Mouse (Mus musculus): ENCODE results near the gene Igflr1. TPM values are rescaled to one million over a fixed set of nuclear protein-coding genes. Genes with fewer than 3 reads are reported as not detected.

Gene Igflr1
- 1.0 TPM for polyA plus RNA-seq (2021)

DNA sequence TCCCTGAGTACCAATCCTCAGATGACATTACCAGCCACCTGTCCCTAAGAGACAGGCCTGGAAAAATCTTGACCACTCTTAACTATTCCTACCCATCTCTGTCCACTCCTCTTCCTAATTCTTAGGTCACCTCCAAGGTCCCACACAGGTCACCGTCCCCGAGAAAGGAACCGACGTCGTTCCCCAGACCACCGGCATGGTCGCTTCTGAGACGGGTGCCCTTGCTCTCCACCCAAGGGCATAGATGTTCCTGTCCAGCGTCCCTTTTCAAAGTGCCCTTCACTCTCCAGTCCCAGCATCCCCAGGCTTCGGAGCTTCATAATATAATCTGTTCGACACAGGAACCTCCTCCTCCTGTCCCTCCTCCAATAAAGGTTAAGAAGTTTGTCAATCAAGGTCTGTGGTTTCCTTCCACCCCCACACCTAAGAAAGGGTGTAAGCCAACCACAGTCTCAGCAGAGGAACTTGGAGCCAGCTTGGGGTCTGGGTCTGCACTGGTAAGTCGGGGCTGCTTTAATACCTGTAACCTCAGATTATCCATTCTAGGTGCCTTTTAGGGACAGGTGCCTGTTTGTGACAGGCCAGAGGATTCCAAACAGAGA lies at the start of gene Igflr1:
Igflr1 (plus strand) TSS at position 458 of the 602 bp plus-strand sequence.
- DNase-seq (ENCODE audit: low read depth, low spot score) (no peak), ATAC-seq (no peak)
- ChIA-PET POLR2A (no interaction called here), CTCF (interaction anchor here (1.1 kb wide), 1 partner anchor 9 kb away, joined by 5 read pairs; no protein-coding TSS in a partner anchor)
- in situ Hi-C loops (cut with MboI; ENCODE audit: low pct_unique_long_range_greater_than_20kb): no loop called here
- no peak for TF ChIP-seq CTCF (IDR thresholded peaks at IDR 0.05)
- H3K27me3 ChIP-seq: no peaks in the 10 kb centered on the region

DNA sequence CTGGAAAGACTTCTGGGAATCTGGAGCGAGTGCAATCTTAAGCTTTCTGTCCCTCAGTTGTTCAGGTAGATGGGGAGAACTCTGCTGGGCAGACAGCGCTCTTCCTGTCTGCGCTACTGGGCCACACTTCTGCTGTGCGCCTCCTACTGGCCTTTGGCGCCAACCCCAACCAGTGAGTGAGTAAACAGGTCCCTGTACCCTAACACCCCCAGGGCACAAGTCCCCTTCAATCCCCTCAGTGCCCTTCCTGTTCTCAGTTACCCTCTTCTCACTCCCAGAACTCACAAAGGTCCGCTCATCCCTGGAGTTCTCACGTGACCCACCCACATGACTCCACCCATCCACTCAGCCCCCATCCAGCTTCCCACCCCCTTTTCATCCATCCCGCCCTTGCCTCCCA lies 46.9 kb upstream of the Igflr1 start:
- TF ChIP-seq CTCF (IDR thresholded peaks at IDR 0.05): no peak
- POLR2A ChIA-PET: interaction anchor here (0.5 kb wide), 1 partner anchor 25 kb away, joined by 5 read pairs; no protein-coding TSS in a partner anchor
- H3K27me3 ChIP-seq: no peaks in the 10 kb centered on the region
- in situ Hi-C loops (cut with MboI; ENCODE audit: low pct_unique_long_range_greater_than_20kb): no loop called here
- ATAC-seq (no peak), DNase-seq (ENCODE audit: low read depth, low spot score) (no peak)
- CTCF ChIA-PET: no interaction called here

DNA sequence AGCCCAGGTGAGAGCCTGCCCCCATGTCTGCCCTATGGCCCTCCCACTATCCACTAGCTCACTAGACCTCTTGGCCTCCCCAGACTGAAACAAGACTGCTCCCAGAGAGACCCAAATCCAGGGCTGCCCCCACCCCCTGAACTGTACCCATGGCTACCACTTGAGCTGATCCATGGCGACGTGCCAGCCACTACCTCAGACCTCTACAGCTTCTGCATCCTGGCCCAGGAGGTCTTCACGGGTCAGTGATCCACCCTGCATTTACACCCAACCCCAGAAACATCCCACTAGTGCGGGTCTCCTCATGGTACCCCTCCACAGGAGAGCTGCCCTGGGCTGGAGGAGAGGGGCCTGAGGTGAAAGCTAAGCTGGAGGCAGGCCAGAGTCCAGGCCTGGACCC lies 44.8 kb upstream of the Igflr1 start:
- DNase-seq (ENCODE audit: low read depth, low spot score) (no peak), ATAC-seq (no peak)
- TF ChIP-seq CTCF (IDR thresholded peaks at IDR 0.05): no peak
- H3K27me3 ChIP-seq: no peaks in the 10 kb centered on the region
- ChIA-PET CTCF (interaction anchor here (0.8 kb wide), 1 partner anchor 11 kb away, joined by 3 read pairs; no protein-coding TSS in a partner anchor), POLR2A (no interaction called here)
- in situ Hi-C loops (cut with MboI; ENCODE audit: low pct_unique_long_range_greater_than_20kb): no loop called here

DNA sequence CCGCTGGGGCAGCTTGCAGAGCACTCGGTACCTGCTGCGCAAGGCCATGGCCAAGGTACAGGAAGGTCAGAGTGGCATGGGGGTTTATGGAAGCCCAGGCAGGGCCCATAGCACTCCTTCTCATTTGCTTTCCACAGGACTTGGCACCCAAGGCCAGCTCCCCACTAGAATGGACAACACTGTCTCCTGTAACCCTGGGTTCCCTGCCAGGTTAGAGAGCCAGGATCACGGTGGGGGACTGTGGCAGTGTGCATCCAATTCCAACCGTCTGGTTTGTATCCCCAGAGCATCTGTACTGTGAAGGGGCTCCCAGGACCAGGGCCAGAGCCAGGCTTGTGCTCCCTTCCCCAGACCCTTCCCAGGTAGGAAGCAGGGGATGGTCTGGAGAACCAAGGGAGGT lies 44.4 kb upstream of the Igflr1 start:
- CTCF ChIA-PET: interaction anchor here (0.8 kb wide), 1 partner anchor 11 kb away, joined by 3 read pairs; no protein-coding TSS in a partner anchor
- DNase-seq (ENCODE audit: low read depth, low spot score): no peak
- no peaks in the 10 kb centered on the region for H3K27me3 ChIP-seq
- POLR2A ChIA-PET: no interaction called here
- no peak for ATAC-seq
- in situ Hi-C loops (cut with MboI; ENCODE audit: low pct_unique_long_range_greater_than_20kb): no loop called here
- no peak for TF ChIP-seq CTCF (IDR thresholded peaks at IDR 0.05)

DNA sequence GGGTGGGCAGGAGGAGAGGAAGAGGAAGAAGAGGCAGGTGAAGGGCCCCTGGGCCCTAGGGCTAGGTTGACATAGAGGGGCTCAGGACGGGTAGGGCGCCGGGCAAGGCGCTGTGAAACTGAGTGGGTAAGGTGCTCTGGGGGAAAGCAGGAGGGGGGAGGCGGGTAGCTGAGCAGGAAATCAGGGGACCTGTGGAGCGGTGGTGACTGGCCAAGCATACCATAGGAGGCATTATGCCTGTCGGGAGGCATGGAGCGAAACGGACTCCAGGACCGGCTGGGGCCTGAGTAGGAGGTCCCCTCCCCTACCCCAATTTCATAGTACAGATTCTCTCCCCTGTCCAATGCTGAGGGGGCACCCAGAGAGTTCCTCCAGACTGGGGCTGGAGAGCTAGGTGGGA lies 42.4 kb upstream of the Igflr1 start:
- H3K27me3 ChIP-seq: no peaks in the 10 kb centered on the region
- DNase-seq (ENCODE audit: low read depth, low spot score) (no peak), ATAC-seq (no peak)
- in situ Hi-C loops (cut with MboI; ENCODE audit: low pct_unique_long_range_greater_than_20kb): no loop called here
- CTCF ChIA-PET: no interaction called here
- POLR2A ChIA-PET: no interaction called here
- TF ChIP-seq CTCF (IDR thresholded peaks at IDR 0.05): no peak

DNA sequence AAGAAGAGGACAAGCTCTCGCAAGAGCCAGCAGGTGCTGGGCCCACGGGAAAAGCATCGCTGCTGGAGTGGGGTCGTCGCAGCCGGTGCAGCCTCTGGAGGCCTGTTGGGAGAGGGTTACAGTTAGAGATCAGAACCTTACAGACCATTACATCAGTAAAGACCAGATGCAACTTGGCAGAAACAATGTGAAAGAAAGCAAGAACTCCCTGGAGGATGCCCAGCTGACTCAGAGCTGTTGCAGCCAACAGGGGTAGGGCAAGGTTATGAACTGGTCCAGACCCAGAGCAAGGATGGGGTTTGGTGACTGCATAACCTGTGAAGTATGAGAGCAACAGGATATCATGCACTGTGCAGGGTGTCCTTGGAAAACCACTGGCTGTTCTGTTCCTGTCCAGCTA lies 40.7 kb upstream of the Igflr1 start:
- POLR2A ChIA-PET: no interaction called here
- in situ Hi-C loops (cut with MboI; ENCODE audit: low pct_unique_long_range_greater_than_20kb): no loop called here
- ATAC-seq: no peak

DNA sequence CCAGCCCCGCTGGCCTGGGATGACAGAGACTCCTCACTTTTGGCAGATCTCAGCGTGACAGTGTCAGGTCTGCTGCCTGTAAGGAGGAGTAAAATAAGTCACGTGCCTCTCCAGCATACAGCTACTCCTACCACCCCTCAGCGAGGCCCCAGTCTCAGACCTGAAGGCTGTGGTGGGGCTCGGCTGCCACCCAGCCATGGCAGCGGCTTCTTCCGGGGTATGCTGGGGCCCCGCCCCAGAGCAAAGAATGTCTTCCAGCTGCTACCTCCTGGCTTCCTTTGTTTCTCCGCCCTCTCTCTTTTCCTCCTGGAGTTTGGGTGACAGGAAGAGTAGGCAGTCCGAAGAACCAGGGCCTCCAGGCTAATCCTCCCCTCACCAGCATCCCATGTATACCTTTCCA lies 39.3 kb upstream of the Igflr1 start:
- H3K27me3 ChIP-seq: no peaks in the 10 kb centered on the region
- TF ChIP-seq CTCF (IDR thresholded peaks at IDR 0.05): no peak
- ChIA-PET POLR2A (no interaction called here), CTCF (no interaction called here)
- ATAC-seq (no peak), DNase-seq (ENCODE audit: low read depth, low spot score) (no peak)
- in situ Hi-C loops (cut with MboI; ENCODE audit: low pct_unique_long_range_greater_than_20kb): no loop called here

More for the DNA sequence above, 40.7 kb upstream of the Igflr1 start:
- no peak for DNase-seq (ENCODE audit: low read depth, low spot score)
- no peaks in the 10 kb centered on the region for H3K27me3 ChIP-seq
- CTCF ChIA-PET: interaction anchor here (1.1 kb wide), 1 partner anchor 31 kb away, joined by 4 read pairs; the partner anchor contains the start of gene Prodh2
- TF ChIP-seq CTCF (IDR thresholded peaks at IDR 0.05): no peak

DNA sequence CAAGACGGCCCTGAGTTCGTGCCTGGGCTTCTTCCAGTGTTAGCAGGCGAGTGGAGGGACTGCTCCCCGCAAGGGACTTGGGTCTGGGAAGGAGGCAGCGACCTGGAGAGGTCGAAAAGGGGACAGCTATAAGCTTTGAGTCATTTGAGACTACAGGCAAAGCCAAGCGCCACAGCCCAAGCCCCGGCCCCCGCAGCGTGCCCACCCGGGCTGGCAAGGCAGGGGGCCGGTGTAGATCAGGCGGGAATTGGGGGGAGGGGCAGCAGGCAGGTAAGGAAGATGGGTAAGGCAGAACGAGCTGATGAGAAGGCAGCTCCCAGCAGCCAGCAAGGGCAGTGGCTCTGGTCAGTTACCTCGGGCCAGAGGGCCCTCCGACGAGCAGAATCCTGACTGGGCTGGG lies 38.8 kb upstream of the Igflr1 start:
- in situ Hi-C loops (cut with MboI; ENCODE audit: low pct_unique_long_range_greater_than_20kb): no loop called here
- DNase-seq (ENCODE audit: low read depth, low spot score): no peak
- ChIA-PET POLR2A (no interaction called here), CTCF (no interaction called here)
- H3K27me3 ChIP-seq: no peaks in the 10 kb centered on the region
- TF ChIP-seq CTCF (IDR thresholded peaks at IDR 0.05): no peak
- ATAC-seq: no peak

DNA sequence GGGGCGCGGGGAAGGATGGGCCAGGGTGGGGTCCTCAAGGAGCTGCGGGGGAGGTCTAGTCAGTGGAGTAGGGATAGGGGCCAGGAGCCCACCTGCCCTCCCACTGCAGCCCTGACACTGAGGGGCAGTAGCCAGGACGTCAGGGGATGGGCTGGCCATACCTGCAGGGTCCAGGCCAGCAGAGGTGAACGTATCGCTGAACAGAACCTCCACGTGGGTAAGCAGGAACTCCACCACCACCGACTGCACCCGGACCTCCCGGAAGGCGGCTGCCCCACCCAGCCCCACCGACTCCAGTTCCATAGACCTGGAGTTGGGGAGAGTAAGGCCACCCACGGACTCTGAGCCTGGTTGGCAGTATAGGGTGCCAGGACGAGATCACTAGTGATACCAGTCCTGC lies 38.2 kb upstream of the Igflr1 start:
- ChIA-PET POLR2A (interaction anchor here (0.6 kb wide), 1 partner anchor 322 kb away, joined by 9 read pairs; no protein-coding TSS in a partner anchor), CTCF (no interaction called here)
- no peaks in the 10 kb centered on the region for H3K27me3 ChIP-seq
- ATAC-seq (no peak), DNase-seq (ENCODE audit: low read depth, low spot score) (no peak)
- TF ChIP-seq CTCF (IDR thresholded peaks at IDR 0.05): no peak
- in situ Hi-C loops (cut with MboI; ENCODE audit: low pct_unique_long_range_greater_than_20kb): no loop called here

DNA sequence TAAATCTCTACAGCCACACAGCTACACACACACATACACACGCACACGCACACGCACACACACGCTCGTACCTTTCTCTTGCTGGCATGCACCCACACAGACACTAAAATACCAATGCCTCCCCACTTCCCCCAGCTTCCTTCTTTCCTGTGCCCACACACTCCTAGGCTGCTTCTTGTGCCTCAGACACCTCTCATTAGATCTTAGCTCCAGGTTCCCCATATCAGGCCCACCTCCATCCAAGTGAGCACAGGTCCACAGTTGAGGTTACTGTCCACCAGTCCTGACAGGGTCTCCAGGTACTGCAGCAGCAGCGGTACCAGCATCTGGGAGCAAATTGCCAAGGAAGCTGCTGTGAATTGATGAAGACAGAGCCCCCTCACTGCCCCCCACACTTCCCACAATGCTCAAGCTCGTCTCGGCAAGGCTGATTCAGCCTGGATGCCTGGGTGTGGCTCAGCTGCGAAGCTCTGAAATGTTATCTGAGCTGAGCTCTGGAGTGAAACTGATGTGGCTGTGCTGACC lies 33.9 kb upstream of the Igflr1 start:
- ChIA-PET POLR2A (no interaction called here), CTCF (interaction anchor here (1.1 to 2.3 kb wide), 3 partner anchors 11 to 40 kb away, joined by 3 to 13 read pairs (median 4); no protein-coding TSS in a partner anchor)
- TF ChIP-seq CTCF (IDR thresholded peaks at IDR 0.05): no peak
- ATAC-seq (no peak), DNase-seq (ENCODE audit: low read depth, low spot score) (no peak)
- in situ Hi-C loops (cut with MboI; ENCODE audit: low pct_unique_long_range_greater_than_20kb): no loop called here
- no peaks in the 10 kb centered on the region for H3K27me3 ChIP-seq

DNA sequence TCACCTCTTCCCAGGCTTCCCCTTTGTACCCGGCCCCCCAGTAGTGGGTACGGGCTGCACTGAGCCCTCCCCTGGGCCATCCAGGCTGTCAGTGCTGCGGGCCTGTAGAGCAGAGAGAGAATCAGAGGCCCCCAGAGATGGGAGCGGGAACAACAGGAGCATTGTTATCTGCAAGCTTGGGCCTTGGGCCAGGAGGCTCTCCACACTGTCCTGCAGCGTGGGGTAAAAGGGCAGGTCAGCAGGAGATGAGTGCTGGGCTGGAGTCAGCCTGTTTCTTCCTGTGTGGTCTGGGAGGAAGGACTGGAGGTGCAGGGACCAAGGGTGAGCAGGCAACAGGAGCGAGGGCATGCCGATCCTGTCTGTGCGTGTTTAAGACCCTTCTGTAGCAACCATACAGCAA lies 32.3 kb upstream of the Igflr1 start:
- DNase-seq (ENCODE audit: low read depth, low spot score) (no peak), ATAC-seq (no peak)
- TF ChIP-seq CTCF (IDR thresholded peaks at IDR 0.05): no peak
- no peaks in the 10 kb centered on the region for H3K27me3 ChIP-seq
- in situ Hi-C loops (cut with MboI; ENCODE audit: low pct_unique_long_range_greater_than_20kb): no loop called here
- CTCF ChIA-PET: interaction anchor here (2.3 kb wide), 1 partner anchor 41 kb away, joined by 13 read pairs; no protein-coding TSS in a partner anchor
- POLR2A ChIA-PET: no interaction called here
